Mouse (Mus musculus) kidney, postnatal 10 days (tissue): ENCODE data around the gene Il11ra1.
"Not testable (repeated sequence)": the region's sequence is repeated elsewhere in the genome, so short reads cannot be mapped to it uniquely, and the experiment has no call there.

Experiments used
- DNase-seq: peaks from one replicate; pipeline ENCODE4 v3.0.0; 2021; ENCODE audit warnings: mixed read lengths

Il11ra1 gene

GRCm38 (mm10) chr4:41681176-41681575 lies 18.6 kb upstream of the Il11ra1 start:
- no peak for DNase-seq

GRCm38 (mm10) chr4:41681947-41682346 lies 17.8 kb upstream of the Il11ra1 start:
- no peak for DNase-seq

- peak; percentile 15 for DNase-seq
Measured at GRCm38 (mm10) chr4:41682789-41683188, 17.0 kb upstream of the Il11ra1 start.

GRCm38 (mm10) chr4:41683303-41683702 lies 16.5 kb upstream of the Il11ra1 start:
- DNase-seq: peak; percentile 57

- DNase-seq: peak; percentile 19
Measured at GRCm38 (mm10) chr4:41684131-41684930, 15.5 kb upstream of the Il11ra1 start.

- DNase-seq: peak; percentile 6
Measured at GRCm38 (mm10) chr4:41684931-41685453, 14.8 kb upstream of the Il11ra1 start.

- DNase-seq: not testable (repeated sequence)
Measured at GRCm38 (mm10) chr4:41685882-41686492, 13.8 kb upstream of the Il11ra1 start.

- DNase-seq: not testable (repeated sequence)
Measured at GRCm38 (mm10) chr4:41688562-41688961, 11.2 kb upstream of the Il11ra1 start.

- not testable (repeated sequence) for DNase-seq
Measured at GRCm38 (mm10) chr4:41690014-41690413, 9.8 kb upstream of the Il11ra1 start.

GRCm38 (mm10) chr4:41693511-41693910 lies 6.3 kb upstream of the Il11ra1 start:
- DNase-seq: not testable (repeated sequence)

- not testable (repeated sequence) for DNase-seq
Measured at GRCm38 (mm10) chr4:41695800-41696199, 4.0 kb upstream of the Il11ra1 start.

GRCm38 (mm10) chr4:41696452-41696851 lies 3.3 kb upstream of the Il11ra1 start:
- DNase-seq: not testable (repeated sequence)

GRCm38 (mm10) chr4:41696930-41697841 lies 2.6 kb upstream of the Il11ra1 start, which contains the start of gene Cntfr:
Cntfr (minus strand) TSS chr4:41697089.
- DNase-seq: peak; percentile 91

- DNase-seq: not testable (repeated sequence)
Measured at GRCm38 (mm10) chr4:41698421-41699016, 1.3 kb upstream of the Il11ra1 start.

- DNase-seq: not testable (repeated sequence)
Measured at GRCm38 (mm10) chr4:41700224-41700623, 435 bp downstream of the Il11ra1 start.

- not testable (repeated sequence) for DNase-seq
Measured at GRCm38 (mm10) chr4:41702226-41702625, 2.4 kb downstream of the Il11ra1 start.

GRCm38 (mm10) chr4:41704651-41705050 lies 4.9 kb downstream of the Il11ra1 start:
- DNase-seq: peak; percentile 51

- DNase-seq: no peak
Measured at GRCm38 (mm10) chr4:41705922-41706754, 6.3 kb downstream of the Il11ra1 start.

GRCm38 (mm10) chr4:41707011-41707535 lies 7.3 kb downstream of the Il11ra1 start:
- DNase-seq: peak; percentile 79

GRCm38 (mm10) chr4:41708192-41708745 lies 8.5 kb downstream of the Il11ra1 start:
- DNase-seq: no peak

GRCm38 (mm10) chr4:41710229-41710628 lies 10.4 kb downstream of the Il11ra1 start:
- DNase-seq: no peak
